Mouse (Mus musculus): Measurements from ENCODE around the gene Thada. TPM values are rescaled to one million over a fixed set of nuclear protein-coding genes. Genes with fewer than 3 reads are reported as not detected.
"Not testable (repeated sequence)": the region's sequence is repeated elsewhere in the genome, so short reads cannot be mapped to it uniquely, and the experiment has no call there.

Gene Thada
- total RNA-seq, 1 experiment from 2014 or later: 48.0 TPM

- ATAC-seq (ENCODE audit: extremely low read depth, insufficient number of reproducible peaks, low FRiP score, poor library complexity, severe bottlenecking): no peak
Measured at GRCm38 (mm10) chr17:84328526-84328925, 137.5 kb downstream of the Thada start.

GRCm38 (mm10) chr17:84327051-84327925 lies 138.7 kb downstream of the Thada start:
- ATAC-seq (ENCODE audit: extremely low read depth, insufficient number of reproducible peaks, low FRiP score, poor library complexity, severe bottlenecking): no peak

- no peak for ATAC-seq (ENCODE audit: extremely low read depth, insufficient number of reproducible peaks, low FRiP score, poor library complexity, severe bottlenecking)
Measured at GRCm38 (mm10) chr17:84322176-84322575, 143.8 kb downstream of the Thada start.

GRCm38 (mm10) chr17:84321351-84321750 lies 144.7 kb downstream of the Thada start:
- no peak for ATAC-seq (ENCODE audit: extremely low read depth, insufficient number of reproducible peaks, low FRiP score, poor library complexity, severe bottlenecking)

- ATAC-seq (ENCODE audit: extremely low read depth, insufficient number of reproducible peaks, low FRiP score, poor library complexity, severe bottlenecking): no peak
Measured at GRCm38 (mm10) chr17:84320576-84320975, 145.4 kb downstream of the Thada start.

- ATAC-seq (ENCODE audit: extremely low read depth, insufficient number of reproducible peaks, low FRiP score, poor library complexity, severe bottlenecking): no peak
Measured at GRCm38 (mm10) chr17:84314341-84314740, 151.7 kb downstream of the Thada start.

GRCm38 (mm10) chr17:84313494-84313893 lies 152.5 kb downstream of the Thada start:
- ATAC-seq (ENCODE audit: extremely low read depth, insufficient number of reproducible peaks, low FRiP score, poor library complexity, severe bottlenecking): peak; percentile 99

GRCm38 (mm10) chr17:84306151-84306550 lies 159.9 kb downstream of the Thada start:
- ATAC-seq (ENCODE audit: extremely low read depth, insufficient number of reproducible peaks, low FRiP score, poor library complexity, severe bottlenecking): peak; percentile 73

- ATAC-seq (ENCODE audit: extremely low read depth, insufficient number of reproducible peaks, low FRiP score, poor library complexity, severe bottlenecking): no peak
Measured at GRCm38 (mm10) chr17:84305074-84305473, 160.9 kb downstream of the Thada start.

- no peak for ATAC-seq (ENCODE audit: extremely low read depth, insufficient number of reproducible peaks, low FRiP score, poor library complexity, severe bottlenecking)
Measured at GRCm38 (mm10) chr17:84304141-84304540, 161.9 kb downstream of the Thada start.

GRCm38 (mm10) chr17:84297976-84298375 lies 168.0 kb downstream of the Thada start:
- ATAC-seq (ENCODE audit: extremely low read depth, insufficient number of reproducible peaks, low FRiP score, poor library complexity, severe bottlenecking): no peak

GRCm38 (mm10) chr17:84293221-84293620 lies 172.8 kb downstream of the Thada start:
- ATAC-seq (ENCODE audit: extremely low read depth, insufficient number of reproducible peaks, low FRiP score, poor library complexity, severe bottlenecking): no peak

- ATAC-seq (ENCODE audit: extremely low read depth, insufficient number of reproducible peaks, low FRiP score, poor library complexity, severe bottlenecking): not testable (repeated sequence)
Measured at GRCm38 (mm10) chr17:84291228-84291627, 174.8 kb downstream of the Thada start.

- no peak for ATAC-seq (ENCODE audit: extremely low read depth, insufficient number of reproducible peaks, low FRiP score, poor library complexity, severe bottlenecking)
Measured at GRCm38 (mm10) chr17:84287675-84288420, 178.2 kb downstream of the Thada start.

- no peak for ATAC-seq (ENCODE audit: extremely low read depth, insufficient number of reproducible peaks, low FRiP score, poor library complexity, severe bottlenecking)
Measured at GRCm38 (mm10) chr17:84286536-84286935, 179.5 kb downstream of the Thada start.

- ATAC-seq (ENCODE audit: extremely low read depth, insufficient number of reproducible peaks, low FRiP score, poor library complexity, severe bottlenecking): no peak
Measured at GRCm38 (mm10) chr17:84282388-84283280, 183.4 kb downstream of the Thada start.

GRCm38 (mm10) chr17:84279001-84279400 lies 187.0 kb downstream of the Thada start:
- no peak for ATAC-seq (ENCODE audit: extremely low read depth, insufficient number of reproducible peaks, low FRiP score, poor library complexity, severe bottlenecking)

GRCm38 (mm10) chr17:84278193-84278953 lies 187.6 kb downstream of the Thada start:
- ATAC-seq (ENCODE audit: extremely low read depth, insufficient number of reproducible peaks, low FRiP score, poor library complexity, severe bottlenecking): no peak

Data from neutrophil, adult 5-6 weeks (primary cell).